Mouse (Mus musculus): ENCODE data around the gene Prdm15.

Prdm15 gene

GRCm38 (mm10) chr16:97819532-97819931, 32.1 kb downstream of the Prdm15 start:
- DNase-seq (ENCODE audit: extremely low read depth, low read depth), result no peak

DNA sequence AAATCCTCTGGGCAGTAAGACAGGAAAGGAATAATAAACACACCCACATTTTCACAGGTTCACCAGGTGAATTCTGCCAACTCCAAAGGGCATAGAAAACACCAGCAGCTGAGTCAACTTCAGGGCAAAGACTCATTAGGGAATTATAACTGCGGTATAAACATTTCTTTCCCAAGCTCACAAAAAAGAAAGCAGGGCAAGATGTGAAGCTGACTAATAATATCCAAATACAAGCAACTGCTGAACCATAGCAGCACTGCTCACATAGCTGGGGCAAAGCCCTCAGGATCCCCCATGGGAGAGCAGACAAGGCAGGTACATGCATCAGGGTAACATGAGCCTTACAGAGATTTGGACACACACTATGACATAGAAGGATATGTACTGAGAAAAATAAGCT, 34.2 kb downstream of the Prdm15 start:
- DNase-seq (ENCODE audit: extremely low read depth, low read depth), result no peak

DNA sequence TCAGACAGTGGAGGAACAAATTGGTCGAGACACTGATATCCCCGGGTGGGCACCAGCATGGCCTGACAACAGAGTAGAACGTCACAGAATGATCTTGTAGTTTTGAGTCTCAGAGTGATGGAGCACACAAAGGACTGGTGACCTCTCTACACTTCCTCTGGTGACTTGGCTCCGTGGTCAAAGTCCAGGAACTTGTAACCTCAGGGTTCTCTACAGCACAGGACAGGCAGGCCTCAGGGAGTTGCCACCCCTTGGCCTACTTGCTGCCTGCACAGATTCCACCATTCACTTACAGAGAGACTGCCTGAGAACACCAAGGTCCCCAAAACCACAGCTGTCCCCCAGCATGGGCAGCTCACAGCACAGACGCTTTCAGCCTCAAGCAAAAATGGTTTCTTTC, 36.4 kb downstream of the Prdm15 start:
- no peak for DNase-seq (ENCODE audit: extremely low read depth, low read depth)

GRCm38 (mm10) chr16:97814060-97814459, 37.6 kb downstream of the Prdm15 start:
- no peak for DNase-seq (ENCODE audit: extremely low read depth, low read depth)

- no peak for DNase-seq (ENCODE audit: extremely low read depth, low read depth)
Measured at GRCm38 (mm10) chr16:97808881-97809280, 42.8 kb downstream of the Prdm15 start.

DNA sequence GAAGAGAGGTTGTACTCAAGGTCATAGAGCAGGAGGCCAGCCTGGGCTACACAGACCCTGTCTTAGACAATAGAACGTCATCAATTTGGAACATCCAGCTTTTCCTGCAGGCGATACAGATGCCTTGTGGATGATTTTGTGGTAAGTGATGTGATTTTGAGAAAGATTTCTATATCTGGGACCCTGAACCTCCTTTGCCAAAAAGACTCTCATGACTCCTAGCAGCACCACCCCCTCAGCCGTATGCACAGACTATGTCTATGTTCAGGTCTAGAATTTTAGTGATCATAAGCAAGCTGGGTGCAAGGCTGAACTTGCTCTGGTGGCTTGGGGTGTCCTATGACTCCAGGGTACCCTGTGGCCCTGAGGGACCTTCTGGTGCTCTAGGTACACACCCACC, 46.0 kb downstream of the Prdm15 start:
- DNase-seq (ENCODE audit: extremely low read depth, low read depth), result no peak

DNA sequence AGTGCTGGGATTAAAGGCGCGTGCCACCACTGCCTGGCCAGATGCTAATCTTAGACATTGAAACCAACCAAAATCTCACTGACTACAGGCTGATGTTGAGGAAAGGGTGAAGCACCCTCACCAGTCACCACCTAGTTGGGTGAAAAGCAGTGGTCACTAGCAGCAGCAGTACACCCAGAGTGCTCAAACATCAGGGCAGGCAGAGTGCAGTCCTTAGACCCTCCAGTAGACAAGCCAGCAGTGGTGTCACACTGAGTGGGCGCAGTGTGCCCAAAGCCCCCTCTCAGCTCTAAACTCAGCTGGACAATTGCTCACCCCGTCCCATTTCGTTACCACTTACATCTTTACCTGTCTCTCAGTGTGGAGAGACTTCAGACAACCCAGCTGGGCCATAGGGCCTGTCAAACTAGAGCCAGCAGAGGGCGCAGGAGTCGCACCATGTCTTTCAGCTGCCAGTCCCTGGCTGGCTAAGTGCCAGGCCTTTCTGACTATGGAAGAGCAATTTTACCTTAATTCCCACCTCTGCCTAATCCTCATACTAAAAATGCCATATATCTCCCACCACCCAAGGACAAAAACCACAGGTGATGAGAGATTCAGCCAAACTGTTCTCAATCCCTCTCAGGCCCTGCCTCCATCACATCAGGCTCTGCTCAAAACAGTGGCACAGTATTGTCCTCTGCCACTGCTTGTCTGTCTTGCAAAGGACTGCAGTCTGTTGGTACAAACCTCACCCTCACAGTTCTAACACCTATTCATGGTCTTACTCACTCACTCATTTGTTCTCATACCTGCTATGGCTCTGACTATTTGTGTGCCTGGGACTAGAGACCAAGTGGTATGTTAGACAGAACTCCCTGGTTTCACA, 46.7 kb downstream of the Prdm15 start:
- peak; percentile 21 for DNase-seq (ENCODE audit: extremely low read depth, low read depth)

DNA sequence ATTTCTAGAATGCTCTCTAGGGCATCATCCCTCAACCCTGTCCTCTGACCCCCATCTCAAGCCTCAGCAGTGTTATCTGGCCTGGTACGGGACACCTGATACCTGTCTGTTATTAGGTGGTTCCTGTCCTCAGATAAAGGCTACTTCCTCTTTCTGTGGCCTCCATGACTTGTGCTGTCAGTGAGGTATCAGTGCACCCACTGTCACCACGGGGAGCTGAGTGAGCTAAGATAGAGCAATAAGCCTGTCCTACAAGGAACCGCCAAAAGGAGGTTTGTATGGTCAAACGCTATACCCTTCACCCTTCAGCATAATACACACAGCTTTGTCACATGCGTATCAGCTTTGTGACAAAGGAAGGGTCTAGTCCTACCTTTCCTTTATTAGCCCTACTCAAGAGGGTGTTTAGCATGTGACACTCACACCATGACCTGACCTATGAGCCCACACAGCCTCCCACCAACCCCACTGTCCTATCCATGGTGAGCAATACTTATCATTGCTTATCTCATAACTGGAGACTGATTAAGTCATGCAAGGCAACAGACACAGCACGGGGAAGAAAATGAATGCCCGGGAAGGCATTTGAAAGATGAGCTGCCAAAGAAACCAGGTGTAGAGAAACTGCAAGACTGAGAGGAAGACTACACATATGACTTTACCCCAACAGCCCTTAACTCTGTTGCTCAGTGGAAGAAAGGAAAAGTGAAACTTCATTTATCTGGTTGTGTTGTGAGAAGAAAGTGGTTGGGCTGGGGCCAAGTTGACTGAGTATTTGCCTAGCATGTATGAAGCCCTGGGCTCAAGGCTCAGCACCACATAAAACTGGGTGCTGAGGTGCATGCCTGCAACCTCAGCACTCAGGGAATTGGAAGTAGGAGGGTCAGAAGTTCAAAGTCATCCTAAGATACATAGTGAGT, 53.4 kb downstream of the Prdm15 start:
- DNase-seq (ENCODE audit: extremely low read depth, low read depth), result peak; percentile 86

- peak; percentile 38 for DNase-seq (ENCODE audit: extremely low read depth, low read depth)
Measured at GRCm38 (mm10) chr16:97797212-97797611, 54.4 kb downstream of the Prdm15 start.

- no peak for DNase-seq (ENCODE audit: extremely low read depth, low read depth)
Measured at GRCm38 (mm10) chr16:97794256-97794655, 57.4 kb downstream of the Prdm15 start.

GRCm38 (mm10) chr16:97783057-97783456, 68.6 kb downstream of the Prdm15 start:
- no peak for DNase-seq (ENCODE audit: extremely low read depth, low read depth)

- DNase-seq (ENCODE audit: extremely low read depth, low read depth), result peak; percentile 33
Measured at GRCm38 (mm10) chr16:97778353-97779025, 73.2 kb downstream of the Prdm15 start.

GRCm38 (mm10) chr16:97766501-97766900, 85.1 kb downstream of the Prdm15 start:
- no peak for DNase-seq (ENCODE audit: extremely low read depth, low read depth)

DNA sequence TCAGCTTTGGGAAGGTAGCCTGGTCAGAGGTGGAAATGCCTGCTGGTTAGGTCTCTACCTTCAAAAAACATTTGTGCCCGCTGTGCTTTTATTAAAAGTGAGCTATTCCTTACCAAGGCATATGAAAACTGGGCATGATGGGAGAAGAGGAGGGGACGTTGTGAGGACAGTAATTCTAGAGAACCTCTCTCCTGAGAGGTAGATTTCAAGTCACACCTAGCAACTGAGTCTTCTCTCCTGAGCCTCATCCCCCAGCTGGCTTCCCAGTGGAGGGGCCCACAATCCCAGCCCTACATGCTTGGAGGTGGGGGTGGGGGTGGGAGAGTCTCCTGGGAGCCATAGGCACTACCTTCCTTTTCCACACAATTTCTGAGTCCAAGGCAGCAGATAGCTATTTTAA, 87.0 kb downstream of the Prdm15 start:
- no peak for DNase-seq (ENCODE audit: extremely low read depth, low read depth)

DNA sequence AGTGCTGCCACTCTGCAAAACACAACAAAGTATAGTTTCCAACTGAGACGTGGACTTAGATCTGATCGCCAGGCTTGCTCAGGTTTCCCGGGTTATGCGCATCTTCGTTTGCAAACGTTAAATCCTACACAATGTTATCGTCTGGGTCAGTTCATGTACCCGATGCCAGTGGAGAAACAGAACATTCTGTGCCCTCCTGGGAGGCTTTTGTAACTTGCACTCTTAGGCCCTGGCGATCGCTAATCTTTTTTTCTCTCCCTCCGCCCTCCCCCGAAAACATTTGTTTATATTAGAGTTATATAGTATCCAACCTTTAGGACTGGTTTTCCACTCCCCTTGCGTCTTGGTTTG, 87.7 kb downstream of the Prdm15 start:
- DNase-seq (ENCODE audit: extremely low read depth, low read depth), result no peak

GRCm38 (mm10) chr16:97763061-97763989, 88.3 kb downstream of the Prdm15 start, which contains the start of gene Ripk4:
Gene Ripk4 (minus strand): TSS chr16:97763787.
- DNase-seq (ENCODE audit: extremely low read depth, low read depth), result no peak

GRCm38 (mm10) chr16:97761782-97762181, 89.9 kb downstream of the Prdm15 start:
- no peak for DNase-seq (ENCODE audit: extremely low read depth, low read depth)

DNA sequence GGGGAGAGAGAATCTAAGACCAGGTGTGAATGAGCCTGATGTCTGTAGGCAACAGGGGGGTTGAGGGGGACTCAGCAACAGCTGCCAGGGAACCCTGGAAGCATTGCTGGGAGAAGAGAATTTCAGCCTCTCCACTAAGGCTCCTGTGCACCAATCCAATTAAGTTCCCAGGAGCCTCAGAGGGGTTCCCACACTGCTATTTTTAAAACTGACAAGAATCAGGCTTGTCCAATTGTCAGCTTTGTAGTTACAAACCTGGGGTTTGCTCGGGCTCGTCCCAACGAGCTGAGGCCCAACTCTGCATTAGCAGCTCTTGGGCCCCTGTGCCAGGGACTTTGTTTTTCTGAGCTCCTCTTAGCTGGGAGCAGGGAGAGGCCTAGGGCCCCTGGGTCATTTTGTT, 92.0 kb downstream of the Prdm15 start:
- no peak for DNase-seq (ENCODE audit: extremely low read depth, low read depth)

- DNase-seq (ENCODE audit: extremely low read depth, low read depth), result no peak
Measured at GRCm38 (mm10) chr16:97758288-97758687, 93.4 kb downstream of the Prdm15 start.

GRCm38 (mm10) chr16:97756460-97756859, 95.2 kb downstream of the Prdm15 start:
- DNase-seq (ENCODE audit: extremely low read depth, low read depth), result no peak
